Mouse (Mus musculus) kidney, postnatal 36 days (tissue): ENCODE measurements around the gene Pld5.
"Not testable (repeated sequence)": the region's sequence is repeated elsewhere in the genome, so short reads cannot be mapped to it uniquely, and the experiment has no call there.

Experiments
- DNase-seq, 2 experiments: peaks; one replicate each; pipeline ENCODE4 v3.0.0; 2021 to 2022; ENCODE audit warnings: mixed read lengths in 2 of 2

Gene Pld5

GRCm38 (mm10) chr1:176036028-176036427 lies 239.1 kb downstream of the Pld5 start:
- DNase-seq, result no peak

- no peak for DNase-seq
These were observed 240.4 kb downstream of the Pld5 start for GRCm38 (mm10) chr1:176034699-176035098.

- no peak for DNase-seq
These were observed 241.4 kb downstream of the Pld5 start for GRCm38 (mm10) chr1:176033698-176034097.

DNA sequence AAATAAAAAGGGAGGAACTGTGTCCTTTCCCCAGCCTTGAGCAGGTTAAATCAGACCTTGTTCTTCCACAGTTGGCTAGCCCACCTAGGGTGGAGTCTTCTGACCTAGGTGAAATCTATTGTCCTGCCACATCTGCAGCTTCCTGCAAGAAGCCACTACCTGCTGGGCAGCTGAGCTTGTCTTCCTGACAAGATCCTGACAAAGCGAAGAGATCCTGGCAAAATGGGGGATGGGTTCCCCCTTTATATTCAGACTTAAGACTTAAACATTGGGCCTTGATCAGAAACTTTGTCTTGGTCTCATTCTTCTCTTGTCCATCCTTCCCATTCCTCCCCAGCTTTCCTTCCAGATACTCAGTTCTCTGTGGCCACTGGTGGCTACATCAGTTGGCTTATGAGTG lies 246.0 kb downstream of the Pld5 start:
- no peak for DNase-seq

DNA sequence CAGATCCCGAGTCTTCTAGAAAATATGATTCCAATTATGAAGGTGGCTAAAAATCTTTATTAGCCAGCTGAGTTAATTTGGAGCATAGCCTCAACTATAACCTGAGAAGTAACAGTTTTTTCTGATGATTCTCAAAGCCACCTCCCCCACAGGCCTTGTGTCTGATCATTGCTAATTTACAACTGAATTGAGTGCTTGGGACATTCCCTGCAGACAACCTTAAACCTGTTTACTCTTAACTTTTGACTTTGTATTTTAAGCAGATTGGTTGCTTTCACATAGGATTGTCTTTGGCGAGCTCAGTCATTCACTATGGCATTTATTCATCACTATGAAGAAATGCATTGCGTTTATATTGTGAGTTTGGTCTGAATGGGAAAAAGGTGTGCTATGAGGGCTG lies 246.7 kb downstream of the Pld5 start:
- no peak for DNase-seq

DNA sequence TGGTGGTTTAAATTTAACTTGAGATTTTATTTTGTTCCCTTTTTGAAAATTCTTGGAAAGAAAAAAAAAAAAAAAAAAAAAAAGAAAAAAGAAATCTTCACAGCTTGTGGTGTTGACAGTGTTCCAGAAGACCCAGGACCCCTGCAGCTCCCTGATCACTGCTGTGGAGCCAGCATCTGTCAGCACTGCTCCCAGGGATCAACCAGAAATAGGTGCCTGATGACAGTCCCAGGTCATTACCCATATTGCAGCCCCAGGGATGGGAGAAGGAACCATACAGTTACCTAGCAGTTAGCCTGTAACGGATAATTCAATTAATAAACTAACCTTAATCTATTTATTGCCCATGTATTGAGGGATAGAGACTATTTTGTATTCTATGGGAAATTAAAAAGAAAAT lies 250.6 kb downstream of the Pld5 start:
- no peak for DNase-seq

DNA sequence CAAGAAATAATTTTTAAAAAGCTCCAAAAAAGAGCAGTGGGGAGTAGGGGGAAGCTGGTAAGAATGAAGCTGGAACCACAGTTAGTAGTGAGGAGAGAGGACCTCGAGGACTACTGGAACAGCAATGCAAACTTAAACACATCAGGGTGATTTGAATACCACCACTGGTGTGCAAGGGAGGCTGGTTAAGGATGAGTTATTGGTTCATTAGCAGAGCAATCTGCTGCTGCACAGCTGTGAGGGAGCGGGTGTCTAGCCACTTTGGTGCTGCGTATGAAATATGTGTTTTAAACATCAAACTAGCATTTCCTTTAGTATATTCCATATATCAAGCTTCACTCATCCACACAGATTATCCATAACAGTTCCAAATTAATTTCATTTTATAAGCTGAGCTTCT lies 256.6 kb downstream of the Pld5 start:
- DNase-seq, result no peak

DNA sequence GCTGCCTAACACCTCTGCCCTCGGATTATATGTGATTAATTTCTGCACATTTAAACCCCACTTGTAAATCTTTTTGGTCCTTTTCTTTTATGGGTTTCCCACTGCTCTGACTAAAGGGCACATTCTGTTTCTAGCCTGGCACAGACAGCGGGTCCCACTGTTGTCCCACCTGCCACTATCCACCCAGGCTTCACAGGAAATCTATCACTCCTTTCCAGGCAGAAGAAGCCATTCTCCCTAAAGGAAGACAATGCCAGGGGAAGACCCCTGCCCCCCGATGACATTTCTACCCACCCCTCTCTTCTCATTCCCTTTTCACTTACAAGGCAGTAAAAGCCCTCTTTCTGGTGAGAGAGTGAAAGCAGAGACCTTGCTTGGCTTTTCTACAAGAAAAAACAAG lies 259.0 kb downstream of the Pld5 start:
- no peak for DNase-seq

- DNase-seq, result no peak
These were observed 261.4 kb downstream of the Pld5 start for GRCm38 (mm10) chr1:176013497-176014268.

- DNase-seq, result no peak
These were observed 263.6 kb downstream of the Pld5 start for GRCm38 (mm10) chr1:176011535-176011934.

DNA sequence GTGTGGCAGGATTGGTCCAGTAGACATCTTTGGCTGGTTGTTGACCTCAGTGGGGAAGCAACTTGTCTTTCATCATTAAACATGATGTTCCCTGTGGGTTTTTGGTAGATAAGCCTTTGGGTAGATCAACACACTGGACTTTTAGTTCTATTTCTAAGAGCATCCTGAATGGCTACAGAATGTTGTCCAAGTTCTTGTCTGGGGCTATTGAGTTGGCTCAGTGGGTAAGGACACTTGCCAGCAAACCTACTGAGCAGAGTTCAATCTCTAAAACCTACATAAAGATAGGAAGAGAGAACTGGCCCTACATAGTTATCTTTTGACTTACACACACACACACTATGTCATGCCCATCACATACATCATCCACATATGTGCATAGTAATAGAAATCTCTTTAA lies 264.0 kb downstream of the Pld5 start:
- DNase-seq, result no peak

GRCm38 (mm10) chr1:176008411-176008810 lies 266.7 kb downstream of the Pld5 start:
- DNase-seq, result peak in 1 of 2 experiments; percentile 2

GRCm38 (mm10) chr1:176000599-176000998 lies 274.5 kb downstream of the Pld5 start:
- no peak for DNase-seq

- no peak for DNase-seq
These were observed 277.9 kb downstream of the Pld5 start for GRCm38 (mm10) chr1:175997076-175997651.

GRCm38 (mm10) chr1:175988912-175989311 lies 286.2 kb downstream of the Pld5 start:
- no peak for DNase-seq

- DNase-seq, result no peak
These were observed 286.7 kb downstream of the Pld5 start for GRCm38 (mm10) chr1:175988448-175988847.

- DNase-seq, result not testable (repeated sequence)
These were observed 296.1 kb downstream of the Pld5 start, which contains the start of gene Rbm8a2 for GRCm38 (mm10) chr1:175979014-175979413. Gene Rbm8a2 (minus strand): TSS chr1:175979114.

DNA sequence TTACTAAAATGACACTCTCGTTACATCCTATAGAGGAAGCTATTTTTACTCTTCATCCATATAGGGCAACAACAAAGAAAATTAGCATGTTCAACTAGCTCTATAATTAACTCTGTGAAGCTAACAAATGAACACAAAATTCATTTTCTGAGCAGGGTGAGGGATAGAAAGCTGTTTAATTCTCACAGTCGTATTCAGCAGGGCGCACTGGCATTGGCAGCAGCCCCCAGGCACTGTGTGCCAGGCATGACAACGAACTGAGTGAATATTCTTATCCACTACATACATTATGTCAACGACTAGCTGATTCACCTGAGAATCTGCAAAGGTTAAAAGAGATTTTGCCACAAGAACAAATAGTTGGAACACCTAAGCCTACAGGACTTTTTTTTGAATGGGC lies 304.4 kb downstream of the Pld5 start:
- no peak for DNase-seq

- DNase-seq, result no peak
These were observed 307.9 kb downstream of the Pld5 start for GRCm38 (mm10) chr1:175967004-175967745.

- no peak for DNase-seq
These were observed 313.3 kb downstream of the Pld5 start for GRCm38 (mm10) chr1:175961786-175962185.

DNA sequence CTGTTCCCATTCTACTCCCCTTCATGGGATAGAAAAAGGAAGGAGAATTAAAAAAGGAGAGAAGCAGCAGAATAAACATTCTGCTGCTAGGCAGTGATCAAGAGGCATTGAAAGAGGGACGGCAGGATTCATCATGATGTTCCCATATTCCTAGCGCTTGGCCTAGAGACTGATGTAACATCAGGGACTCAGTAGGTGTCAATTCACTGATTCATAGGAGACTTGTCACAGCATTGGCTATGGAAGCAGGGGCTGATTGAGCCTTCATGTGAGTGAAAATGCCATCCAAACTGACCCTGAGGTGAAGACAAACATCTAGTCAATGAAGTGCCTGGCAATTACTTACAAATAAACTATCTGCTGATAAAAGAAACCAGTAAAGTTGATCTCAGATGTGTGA lies 324.3 kb downstream of the Pld5 start:
- DNase-seq, result no peak

GRCm38 (mm10) chr1:175950421-175950820 lies 324.7 kb downstream of the Pld5 start:
- DNase-seq, result no peak

DNA sequence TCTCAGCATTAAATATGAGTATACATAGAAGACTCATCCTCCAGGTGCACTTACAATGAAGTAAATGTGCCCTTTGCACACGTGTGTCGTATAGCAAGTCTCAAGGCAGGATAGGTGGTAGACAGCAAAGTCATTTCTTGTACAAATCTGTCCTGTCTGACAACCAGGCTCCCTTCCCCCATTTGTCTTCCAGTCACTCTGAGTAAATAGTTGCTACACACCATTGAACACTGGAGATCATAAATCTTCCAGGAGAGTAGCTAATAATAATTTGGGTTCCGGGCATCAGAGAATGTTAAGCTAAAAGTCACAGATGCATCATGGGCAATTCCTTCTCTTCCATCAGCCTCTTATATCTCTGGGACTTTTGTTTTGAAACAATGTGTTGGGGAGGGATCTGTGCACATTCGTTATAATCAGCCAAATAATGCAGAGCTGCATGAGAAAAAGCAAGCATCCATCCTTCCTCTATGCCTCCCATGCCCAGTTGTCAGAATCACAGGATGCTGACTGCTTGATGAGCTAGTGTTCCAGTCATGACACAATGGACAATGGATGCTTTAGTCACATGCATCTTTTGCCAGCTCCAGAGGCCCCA lies 328.3 kb downstream of the Pld5 start:
- DNase-seq, result no peak
